Mouse (Mus musculus): ENCODE data around the gene Dmpk. TPM values are rescaled to one million over a fixed set of nuclear protein-coding genes. Genes with fewer than 3 reads are reported as not detected.
"Not testable (repeated sequence)": the region's sequence is repeated elsewhere in the genome, so short reads cannot be mapped to it uniquely, and the experiment has no call there.

Dmpk gene
- polyA plus RNA-seq (2012; rRNA removed), result 234 and 248 TPM in 2 replicates

GRCm38 (mm10) chr7:19083701-19084100, at the start of gene Dmpk:
Dmpk (plus strand) TSS chr7:19083849.
- DNase-seq (ENCODE audit: low read depth), result no peak

GRCm38 (mm10) chr7:19044616-19045015, 39.0 kb upstream of the Dmpk start:
- DNase-seq (ENCODE audit: low read depth), result no peak

GRCm38 (mm10) chr7:19046286-19047069, 37.2 kb upstream of the Dmpk start:
- DNase-seq (ENCODE audit: low read depth), result no peak

GRCm38 (mm10) chr7:19048006-19048527, 35.6 kb upstream of the Dmpk start:
- DNase-seq (ENCODE audit: low read depth), result no peak

DNA sequence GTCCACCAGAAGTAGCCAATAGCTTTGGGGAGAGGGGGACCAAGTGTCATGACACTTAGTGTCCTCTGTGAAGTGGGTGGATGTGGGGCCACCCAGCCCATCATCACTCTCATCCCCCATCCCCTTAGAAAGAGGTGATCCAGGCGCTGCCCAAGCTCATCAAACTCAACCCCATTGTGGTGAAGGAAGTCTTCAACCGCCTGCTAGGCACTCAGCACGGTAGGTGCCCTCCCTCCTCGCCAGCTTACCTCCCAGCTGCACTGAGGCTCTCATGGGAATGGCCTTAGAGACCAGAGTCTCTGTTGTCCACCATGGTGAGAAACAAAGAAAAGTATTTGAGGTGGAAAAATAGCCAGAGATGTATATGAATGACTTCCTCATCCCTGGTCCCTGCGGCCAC, 34.4 kb upstream of the Dmpk start:
- no peak for DNase-seq (ENCODE audit: low read depth)

- no peak for DNase-seq (ENCODE audit: low read depth)
These were observed 33.5 kb upstream of the Dmpk start for GRCm38 (mm10) chr7:19050172-19050571.

- DNase-seq (ENCODE audit: low read depth), result no peak
These were observed 32.5 kb upstream of the Dmpk start for GRCm38 (mm10) chr7:19051161-19051560.

DNA sequence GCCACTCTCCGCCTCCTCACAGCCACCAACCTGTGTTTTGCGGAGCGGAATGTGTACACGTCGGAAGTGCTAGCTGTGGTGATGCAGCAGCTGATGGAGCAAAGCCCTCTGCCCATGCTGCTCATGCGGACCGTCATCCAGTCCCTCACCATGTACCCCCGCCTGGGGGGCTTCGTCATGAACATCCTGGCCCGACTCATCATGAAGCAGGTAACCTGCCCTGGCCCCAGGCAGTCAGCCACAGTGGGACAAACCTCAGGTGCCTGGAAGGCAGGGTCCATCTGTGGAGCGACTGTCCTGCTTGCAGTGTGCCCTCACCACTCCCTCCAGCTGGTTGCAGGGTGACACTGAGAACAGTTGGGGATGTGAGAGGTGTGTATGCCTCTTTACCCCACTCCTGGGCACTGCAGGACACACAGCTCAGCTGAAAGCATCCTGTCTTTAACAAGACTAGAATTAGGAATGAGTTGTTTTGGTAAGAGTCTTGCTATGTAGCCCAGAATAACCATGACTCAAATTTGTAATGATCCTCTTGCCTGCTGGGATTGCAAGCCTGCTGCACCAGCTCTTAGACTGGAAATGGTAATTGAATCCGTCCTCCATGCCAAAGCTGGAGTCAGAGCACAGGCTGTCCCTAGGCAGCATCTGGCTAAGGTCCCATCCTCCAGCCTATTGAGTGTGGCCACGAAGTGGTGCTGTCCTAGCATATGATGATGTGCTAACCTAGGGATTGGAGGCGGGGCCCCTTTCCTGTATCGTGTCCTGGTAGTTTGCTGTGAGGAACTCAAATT, 31.1 kb upstream of the Dmpk start:
- no peak for DNase-seq (ENCODE audit: low read depth)

DNA sequence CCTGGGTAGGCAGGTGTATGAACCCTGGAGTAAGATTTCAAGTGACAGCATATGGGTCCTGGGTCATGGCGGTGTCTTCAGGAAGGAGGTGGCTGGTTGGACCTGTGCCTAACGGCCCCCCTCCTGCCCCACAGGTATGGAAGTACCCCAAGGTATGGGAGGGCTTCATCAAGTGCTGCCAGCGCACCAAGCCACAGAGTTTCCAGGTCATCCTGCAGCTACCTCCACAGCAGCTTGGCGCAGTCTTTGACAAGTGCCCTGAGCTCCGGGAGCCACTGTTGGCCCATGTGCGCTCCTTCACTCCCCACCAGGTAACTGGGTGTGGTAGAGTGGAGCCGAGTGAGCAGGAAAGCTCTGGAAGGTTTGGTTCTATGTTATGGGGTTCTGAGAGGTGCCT, 30.5 kb upstream of the Dmpk start:
- no peak for DNase-seq (ENCODE audit: low read depth)

DNA sequence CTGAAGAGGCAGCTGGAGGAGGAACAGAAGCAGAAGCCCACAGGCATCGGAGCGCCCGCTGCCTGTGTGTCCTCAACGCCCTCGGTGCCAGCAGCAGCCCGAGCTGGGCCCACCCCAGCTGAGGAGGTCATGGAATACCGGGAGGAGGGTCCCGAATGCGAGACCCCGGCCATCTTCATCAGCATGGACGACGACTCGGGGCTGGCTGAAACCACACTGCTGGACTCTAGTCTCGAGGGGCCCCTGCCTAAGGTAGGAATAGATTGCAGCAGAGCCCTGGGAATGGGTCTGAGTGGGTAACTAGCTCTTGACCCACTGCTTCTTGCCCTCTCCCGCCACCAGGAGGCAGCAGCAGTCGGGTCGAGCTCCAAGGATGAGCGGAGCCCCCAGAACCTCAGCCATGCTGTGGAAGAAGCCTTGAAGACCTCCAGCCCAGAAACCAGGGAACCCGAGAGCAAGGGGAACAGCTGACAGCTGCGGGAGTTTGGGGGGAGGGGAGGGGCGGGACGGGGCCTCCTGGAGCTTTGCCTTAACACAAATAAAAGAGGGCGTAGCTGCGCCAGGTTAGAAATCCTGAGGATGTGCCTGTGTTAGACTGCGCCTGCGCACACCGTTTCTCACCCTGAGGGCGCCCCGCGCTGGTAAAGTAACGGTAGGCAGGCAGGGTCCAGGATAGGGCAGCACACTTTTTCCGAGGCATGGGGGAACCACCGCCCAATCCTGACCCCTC, 29.4 kb upstream of the Dmpk start, which contains the start of gene Rsph6a:
Gene Rsph6a, plus strand, starts transcription at position 644 of the 730 bp plus-strand sequence.
- DNase-seq (ENCODE audit: low read depth), result no peak

DNA sequence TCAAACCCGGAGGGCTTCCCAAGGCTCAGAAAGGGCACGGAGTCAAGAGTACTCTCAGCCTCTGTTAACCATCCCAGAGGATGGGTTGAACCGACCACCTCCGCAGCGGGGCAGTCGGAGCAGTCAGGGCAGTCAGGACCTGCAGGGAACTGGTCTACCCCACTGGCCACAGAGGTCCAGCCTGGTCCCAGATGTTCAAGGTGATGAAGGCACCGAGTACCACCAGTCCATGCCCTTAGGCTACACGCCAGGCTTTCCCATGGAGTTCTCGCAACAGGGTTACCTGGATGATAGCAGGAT, 28.9 kb upstream of the Dmpk start:
- no peak for DNase-seq (ENCODE audit: low read depth)

DNA sequence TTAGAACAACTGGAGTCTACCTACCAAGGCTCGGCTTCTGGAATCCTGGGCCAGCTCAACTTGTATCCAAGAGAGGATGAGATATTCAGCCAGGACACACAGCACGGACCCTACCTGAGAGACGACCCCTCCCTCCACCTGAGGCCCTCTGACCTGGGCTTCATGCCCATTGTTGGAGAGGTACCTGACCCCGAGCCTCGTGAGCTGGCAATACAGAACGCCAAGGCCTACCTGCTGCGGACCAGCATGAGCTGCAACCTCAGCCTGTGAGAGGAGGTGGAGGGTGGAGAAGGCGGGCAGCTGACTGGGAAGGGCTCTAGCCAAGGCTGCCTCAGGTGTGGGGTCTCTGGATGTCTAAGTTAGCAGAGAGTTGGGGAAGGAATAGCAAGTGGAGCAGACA, 28.5 kb upstream of the Dmpk start:
- DNase-seq (ENCODE audit: low read depth), result no peak

- DNase-seq (ENCODE audit: low read depth), result no peak
These were observed 26.2 kb upstream of the Dmpk start for GRCm38 (mm10) chr7:19057405-19057804.

- no peak for DNase-seq (ENCODE audit: low read depth)
These were observed 17.8 kb upstream of the Dmpk start for GRCm38 (mm10) chr7:19065896-19066295.

DNA sequence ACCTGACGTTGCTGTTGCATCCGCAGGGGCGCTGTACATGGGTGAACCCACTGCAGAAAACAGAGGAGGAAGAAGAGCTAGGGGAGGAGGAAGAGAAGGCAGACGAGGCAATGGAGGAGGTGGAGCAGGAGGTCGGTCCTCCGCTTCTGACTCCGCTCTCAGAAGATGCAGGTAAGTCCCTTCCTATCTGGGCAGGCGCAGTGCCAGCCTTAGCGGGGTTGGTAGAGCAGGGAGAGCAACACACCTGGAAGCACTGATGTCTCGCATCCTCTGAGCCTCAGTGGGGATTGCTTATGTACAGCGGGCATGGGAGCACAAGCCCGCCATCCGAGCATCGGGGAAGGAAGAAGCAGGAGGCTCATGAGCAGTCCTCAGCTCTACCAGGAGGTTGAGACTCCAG, 16.6 kb upstream of the Dmpk start:
- no peak for DNase-seq (ENCODE audit: low read depth)

DNA sequence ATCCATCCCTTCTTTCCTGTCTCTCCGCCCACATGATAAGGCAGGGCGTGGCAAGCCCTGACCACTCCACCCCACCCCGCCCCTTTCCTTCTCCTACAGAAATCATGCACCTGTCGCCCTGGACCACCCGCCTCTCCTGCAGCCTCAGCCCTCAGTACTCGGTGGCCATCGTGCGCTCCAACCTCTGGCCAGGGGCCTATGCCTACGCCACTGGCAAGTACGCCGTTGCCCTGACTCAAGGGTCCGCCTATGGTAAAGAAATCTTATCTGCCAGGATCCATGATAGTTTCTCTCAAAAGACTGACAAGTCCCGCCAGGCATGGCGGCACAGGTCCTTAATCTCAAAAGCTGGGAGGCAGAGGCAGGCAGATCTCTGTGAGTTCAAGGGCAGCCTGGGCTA, 15.7 kb upstream of the Dmpk start:
- no peak for DNase-seq (ENCODE audit: low read depth)

DNA sequence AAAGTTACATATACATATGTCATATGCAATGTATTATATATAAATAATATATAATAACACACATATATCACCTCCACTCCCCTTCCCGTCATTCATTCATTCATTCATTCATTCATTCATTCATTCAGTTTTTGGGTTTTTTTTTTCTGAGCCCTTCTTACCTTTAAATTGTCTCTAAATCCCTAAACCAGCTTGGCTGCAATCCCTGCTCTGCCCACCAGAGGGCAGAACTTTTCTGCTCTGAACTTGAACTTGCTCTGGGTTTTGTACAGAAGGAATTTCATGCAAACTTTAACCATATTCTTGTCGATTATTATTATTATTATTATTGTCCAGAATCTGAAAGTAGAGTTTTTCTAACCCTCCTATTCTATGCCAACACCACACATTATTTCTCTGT, 14.9 kb upstream of the Dmpk start:
- DNase-seq (ENCODE audit: low read depth), result no peak

DNA sequence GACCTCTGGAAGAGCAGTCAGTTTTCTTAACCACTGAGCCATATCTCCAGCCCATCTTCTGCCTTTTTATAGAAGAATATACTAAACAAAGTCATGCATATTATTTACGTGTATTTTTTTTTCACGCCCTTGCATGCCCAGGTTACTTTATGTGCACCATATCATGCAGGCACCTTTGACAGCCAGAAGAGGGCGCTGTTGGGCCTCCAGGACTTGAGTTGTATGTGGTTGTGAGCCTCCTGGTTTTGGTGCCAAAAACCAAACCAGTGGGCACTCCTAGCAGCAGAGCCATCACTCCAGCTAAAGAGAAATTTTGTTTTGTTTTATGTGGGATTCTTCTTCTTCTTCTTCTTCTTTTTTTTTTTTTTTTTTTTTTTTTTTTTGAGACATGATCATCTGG, 14.1 kb upstream of the Dmpk start:
- DNase-seq (ENCODE audit: low read depth), result no peak

GRCm38 (mm10) chr7:19071024-19071423, 12.6 kb upstream of the Dmpk start:
- DNase-seq (ENCODE audit: low read depth), result not testable (repeated sequence)

- no peak for DNase-seq (ENCODE audit: low read depth)
These were observed 10.1 kb upstream of the Dmpk start for GRCm38 (mm10) chr7:19073504-19073903.

GRCm38 (mm10) chr7:19074494-19074893, 9.2 kb upstream of the Dmpk start:
- no peak for DNase-seq (ENCODE audit: low read depth)

- no peak for DNase-seq (ENCODE audit: low read depth)
These were observed 8.4 kb upstream of the Dmpk start for GRCm38 (mm10) chr7:19075231-19075630.
